Mouse (Mus musculus): Measurements from ENCODE around the gene Mmp15.

Mmp15 gene

DNA sequence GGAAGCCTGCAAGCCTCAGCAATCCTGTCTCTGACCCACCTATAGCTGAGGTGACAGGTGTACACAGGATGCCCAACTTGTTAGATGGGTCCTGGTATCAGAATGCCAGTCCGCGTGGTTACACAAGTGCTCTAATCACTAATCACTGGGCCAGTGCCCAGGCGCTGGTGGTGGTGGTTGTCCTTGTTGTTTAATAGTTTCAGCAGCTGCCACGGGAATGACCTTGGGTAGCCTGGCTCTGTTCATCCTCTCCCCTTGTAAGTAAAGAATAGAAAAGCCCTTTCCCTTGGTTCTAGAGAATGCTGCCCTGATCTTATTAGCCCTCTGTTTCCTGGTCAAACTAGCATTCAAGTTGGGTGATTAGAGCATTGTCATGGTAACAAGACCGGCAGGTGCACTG is 10.3 kb upstream of the Mmp15 start:
- DNase-seq (ENCODE audit: low read depth, low spot score), result no peak

DNA sequence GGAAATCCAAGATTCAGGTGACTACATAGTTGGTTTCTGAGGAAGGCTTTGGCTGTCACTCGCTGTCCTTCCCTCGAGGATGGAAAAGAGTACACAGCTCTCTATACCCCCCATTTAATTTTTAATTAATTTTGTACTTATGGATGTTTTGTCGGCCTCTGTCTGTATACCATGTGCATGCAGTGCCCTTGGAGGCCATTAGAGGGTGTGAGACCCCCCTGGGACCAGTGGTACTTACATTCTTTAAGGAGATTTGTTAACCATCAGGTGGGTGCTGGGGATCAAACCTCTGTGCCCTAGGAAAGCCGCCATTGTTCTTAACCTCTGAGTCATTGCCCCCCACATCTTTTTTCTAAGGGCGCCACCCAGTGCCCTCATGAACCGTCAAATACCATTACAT is 7.4 kb upstream of the Mmp15 start:
- DNase-seq (ENCODE audit: low read depth, low spot score), result no peak

DNA sequence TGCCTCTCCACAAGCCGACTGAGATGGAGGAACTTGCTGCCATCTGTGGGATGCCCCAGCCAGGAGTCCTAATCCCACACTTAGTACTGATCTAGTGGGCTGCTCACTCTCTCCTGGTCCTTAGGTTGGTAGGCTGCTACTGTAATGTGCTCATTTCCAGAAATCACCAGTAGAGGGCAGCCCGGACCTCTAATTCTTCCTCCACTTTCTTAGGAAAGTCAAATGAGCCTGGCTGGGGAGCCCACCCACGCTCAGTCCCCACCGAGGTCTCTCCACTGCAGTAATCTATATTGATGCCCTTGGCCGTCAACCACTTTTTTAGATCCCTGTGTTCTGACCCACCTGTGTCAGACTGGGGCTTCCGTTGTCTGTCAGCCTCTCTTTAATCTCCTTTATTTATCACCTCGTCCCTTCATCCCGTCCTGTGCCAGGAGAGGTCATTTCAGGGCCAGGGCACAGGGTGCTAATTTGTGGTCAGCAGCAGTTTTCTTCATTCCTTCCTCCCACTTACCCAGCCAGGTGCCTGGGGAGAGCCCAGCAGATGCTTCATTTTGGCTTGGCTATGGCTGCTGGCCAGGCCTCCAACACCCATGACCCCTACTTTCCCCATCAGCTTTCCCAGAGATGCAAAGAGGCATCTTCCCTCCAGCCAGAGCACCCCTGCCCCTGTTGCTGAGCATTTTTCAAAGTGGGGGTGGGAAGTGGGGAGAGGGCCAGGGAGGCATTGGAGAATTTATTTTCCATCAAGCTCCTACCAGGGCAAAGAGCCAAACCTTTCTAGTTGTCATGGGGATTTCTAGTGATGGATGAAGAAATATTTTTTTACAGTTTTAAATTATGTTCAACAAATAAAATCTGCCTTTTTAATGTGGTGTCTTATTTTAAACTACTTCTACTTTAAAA is 5.2 kb upstream of the Mmp15 start:
- DNase-seq (ENCODE audit: low read depth, low spot score), result no peak

DNA sequence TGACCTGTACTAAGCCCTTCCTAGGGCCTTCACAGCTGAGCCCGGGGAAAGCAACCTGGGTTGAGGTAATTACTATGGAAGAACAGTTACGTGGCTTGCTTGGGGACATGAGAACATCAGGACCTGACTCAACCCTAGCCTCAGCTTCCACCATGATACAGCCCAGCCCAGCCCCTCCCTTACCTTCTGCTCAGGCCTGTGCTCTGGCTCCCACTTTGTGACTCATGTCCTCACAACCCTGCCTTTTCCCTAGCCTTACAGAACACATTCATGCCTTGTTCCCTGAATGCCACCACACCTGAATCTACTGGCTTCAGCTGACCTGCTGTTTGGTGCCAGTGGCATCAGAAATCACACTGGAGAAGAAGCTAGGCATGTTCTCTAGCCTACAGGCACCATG is 3.7 kb upstream of the Mmp15 start:
- no peak for DNase-seq (ENCODE audit: low read depth, low spot score)

DNA sequence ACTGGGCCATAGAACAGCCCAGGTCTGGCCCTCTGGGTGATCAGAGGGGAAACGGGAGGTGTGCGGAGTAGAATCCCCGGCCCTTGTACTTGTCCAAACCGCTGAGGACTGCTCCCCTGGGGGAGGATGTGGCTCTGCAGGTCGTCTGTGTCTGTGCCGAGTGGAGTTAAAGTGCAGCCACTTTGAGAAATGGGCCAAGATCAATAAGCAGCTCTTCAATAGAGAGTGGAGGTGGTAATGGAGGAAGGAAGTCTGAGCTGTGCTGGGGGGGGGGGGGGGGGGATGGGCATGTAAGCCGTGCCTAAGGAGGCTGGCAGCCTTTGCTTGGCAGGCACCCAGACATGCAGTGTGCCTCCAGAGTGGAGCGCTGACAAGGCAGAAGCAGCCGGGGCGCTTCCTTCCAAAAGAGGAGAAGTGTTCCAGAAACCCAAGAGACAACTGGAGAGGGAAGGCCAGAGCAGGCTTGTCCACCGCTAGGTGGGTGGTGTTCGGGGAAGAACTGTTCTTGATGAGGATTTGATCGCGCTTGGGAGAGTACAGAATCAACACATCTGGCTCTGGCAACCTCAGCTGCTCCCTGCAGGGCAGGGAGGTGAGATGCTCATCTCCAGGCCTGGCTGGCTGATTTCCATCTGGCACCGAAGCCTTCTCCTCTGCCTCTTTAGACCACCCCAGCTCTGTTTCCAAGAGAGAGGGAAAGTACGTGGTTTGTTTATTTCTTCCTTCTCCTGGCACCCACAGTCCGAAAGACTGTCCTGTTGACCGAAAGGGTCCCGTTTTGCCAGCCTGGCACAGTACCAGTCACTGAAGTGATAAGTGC is 3.0 kb upstream of the Mmp15 start:
- no peak for DNase-seq (ENCODE audit: low read depth, low spot score)

DNA sequence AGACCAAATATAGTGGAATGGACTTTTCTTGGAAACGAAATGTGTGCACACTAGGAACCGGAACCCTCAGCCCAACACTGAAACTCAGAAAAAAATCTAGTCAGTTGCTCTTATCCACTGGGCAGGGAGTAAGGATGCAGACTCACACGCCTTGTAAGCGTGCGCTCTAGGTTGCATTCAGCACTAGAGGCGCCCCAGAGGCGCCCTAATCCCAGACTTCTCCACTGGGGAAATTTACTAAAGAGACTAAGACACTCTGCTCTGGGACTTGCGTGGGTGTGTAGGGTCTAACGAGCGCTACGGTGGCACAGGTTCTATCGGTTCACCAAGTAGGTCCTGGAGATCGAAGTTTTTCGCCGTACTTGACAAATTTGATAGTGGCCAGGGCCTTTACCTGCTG is 607 bp upstream of the Mmp15 start:
- no peak for DNase-seq (ENCODE audit: low read depth, low spot score)

DNA sequence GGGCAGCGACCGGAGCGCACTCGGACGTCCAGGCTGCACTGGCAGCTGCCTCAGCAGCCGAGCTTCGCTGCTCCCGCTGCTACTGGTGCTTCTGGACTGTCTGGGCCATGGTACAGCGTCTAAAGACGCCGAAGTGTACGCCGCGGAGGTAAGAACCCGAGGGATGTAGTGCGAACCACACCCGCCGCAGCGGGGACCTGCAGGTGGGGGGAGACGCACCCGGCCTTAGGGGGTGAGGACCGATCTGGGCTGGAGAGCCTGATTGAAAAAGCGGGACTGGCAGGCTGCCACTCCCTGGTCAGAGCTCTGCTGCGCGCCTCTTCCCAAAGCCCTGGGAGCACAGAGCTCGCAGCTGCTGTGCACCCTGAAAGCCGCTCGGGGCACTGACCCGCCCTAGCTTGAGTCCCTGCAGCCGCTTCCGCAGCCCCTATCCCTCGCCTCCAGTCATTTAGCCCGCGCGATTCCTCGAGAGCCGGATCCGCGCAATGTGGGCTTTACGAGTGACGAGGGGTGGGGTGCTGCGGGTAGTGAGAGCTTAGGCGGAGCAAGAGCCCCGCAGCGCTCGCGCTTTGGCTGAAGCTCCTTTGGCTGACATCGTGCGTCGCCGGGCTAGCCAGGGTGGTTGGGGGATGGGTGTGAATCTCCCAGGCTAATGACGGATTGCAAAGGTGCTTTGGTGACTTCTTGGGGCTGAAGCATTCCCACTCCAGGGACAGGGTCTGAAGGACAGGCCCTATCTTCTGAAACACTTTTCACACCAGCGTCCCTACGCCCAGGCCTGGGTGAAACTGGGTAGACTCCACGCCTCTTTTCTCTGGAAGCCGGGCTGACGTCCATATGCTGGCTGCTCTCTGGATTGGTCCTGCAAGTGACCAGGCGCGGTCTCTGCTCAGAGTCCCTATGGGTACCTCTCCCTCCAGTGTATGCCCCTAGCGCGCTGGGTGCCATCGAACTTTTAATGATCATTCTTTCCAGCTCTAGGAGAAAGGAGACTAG is 1.1 kb downstream of the Mmp15 start:
- no peak for DNase-seq (ENCODE audit: low read depth, low spot score)

GRCm38 (mm10) chr8:95354606-95355005 is 2.5 kb downstream of the Mmp15 start:
- DNase-seq (ENCODE audit: low read depth, low spot score), result no peak

DNA sequence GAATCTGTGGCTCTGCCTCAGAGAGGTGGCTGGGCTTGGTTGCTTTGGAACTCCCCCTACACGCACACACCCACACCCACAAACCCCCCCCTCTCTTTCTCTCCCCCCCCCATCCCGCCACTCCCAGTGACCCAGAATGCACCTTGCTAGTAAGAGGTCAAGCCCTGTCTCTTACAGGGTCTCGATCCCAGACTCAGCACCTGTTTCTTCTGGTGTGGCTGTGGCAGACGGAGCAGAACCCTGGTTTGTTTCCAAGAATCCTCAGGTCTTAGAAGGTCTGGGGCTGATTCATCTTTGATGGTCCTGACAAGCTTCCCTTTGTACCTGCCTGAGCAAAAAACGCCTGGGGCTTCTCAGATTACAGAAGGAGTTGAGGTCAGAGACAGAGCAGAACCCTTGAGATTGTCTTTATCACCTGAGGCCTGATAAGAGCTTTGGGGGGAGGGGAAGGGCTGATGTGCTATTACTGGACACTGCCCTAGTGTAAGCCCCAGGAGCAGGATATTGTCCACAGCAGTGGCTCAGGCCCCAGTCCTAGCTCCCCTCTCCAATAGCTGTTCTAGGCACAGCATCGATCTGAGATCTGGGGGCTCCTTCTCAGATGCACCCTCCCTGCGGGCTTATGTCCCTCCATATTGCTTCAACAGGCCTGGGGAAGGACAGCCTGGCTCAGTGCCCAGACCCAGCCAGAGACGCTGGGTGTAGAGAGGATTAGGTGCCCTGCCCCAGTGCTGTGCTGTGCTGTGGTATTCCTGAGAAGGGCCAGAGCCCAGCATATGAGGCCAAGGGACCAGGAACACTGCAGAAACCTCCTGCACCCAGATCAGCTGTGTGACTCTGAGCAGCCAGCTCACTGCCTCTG is 6.7 kb downstream of the Mmp15 start:
- DNase-seq (ENCODE audit: low read depth, low spot score), result no peak

- DNase-seq (ENCODE audit: low read depth, low spot score), result no peak
Observed at GRCm38 (mm10) chr8:95360181-95361015, 8.3 kb downstream of the Mmp15 start.

DNA sequence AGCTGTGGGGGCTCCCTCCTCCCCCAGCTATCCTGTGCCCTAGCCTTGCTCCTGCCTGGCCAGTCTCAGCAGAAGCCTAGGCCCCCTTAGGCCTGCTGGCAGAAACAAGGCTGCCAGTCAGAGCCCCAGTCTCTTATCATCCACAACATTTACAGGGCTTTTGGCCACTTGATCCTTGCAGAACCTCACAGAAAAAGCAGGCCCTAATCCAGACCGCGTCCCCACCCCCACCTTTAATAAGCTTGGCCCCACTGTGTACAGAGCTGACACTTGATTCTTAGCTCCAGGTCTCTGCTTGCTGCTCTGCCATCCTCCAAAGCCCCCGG is 8.9 kb downstream of the Mmp15 start:
- no peak for DNase-seq (ENCODE audit: low read depth, low spot score)

DNA sequence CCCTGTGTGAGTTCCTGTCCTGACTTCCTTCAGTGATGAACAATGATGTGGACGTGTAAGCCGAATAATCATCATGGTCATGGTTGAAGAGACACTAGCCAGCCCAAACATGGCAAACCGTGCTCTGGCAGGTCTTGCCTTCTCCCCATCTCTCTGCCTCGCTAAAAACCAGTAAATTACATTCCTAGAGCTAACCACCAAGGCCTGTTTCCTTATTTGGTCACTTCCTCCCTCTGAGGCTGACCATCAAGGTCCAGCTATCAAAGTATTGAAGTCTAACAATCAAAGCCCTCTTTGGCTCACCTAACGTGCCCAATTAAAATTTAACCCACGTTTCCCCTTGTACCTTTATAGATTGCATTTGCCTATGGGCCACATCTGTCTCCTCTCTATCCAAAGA is 10.2 kb downstream of the Mmp15 start:
- no peak for DNase-seq (ENCODE audit: low read depth, low spot score)

GRCm38 (mm10) chr8:95363849-95364248 is 11.8 kb downstream of the Mmp15 start:
- no peak for DNase-seq (ENCODE audit: low read depth, low spot score)

DNA sequence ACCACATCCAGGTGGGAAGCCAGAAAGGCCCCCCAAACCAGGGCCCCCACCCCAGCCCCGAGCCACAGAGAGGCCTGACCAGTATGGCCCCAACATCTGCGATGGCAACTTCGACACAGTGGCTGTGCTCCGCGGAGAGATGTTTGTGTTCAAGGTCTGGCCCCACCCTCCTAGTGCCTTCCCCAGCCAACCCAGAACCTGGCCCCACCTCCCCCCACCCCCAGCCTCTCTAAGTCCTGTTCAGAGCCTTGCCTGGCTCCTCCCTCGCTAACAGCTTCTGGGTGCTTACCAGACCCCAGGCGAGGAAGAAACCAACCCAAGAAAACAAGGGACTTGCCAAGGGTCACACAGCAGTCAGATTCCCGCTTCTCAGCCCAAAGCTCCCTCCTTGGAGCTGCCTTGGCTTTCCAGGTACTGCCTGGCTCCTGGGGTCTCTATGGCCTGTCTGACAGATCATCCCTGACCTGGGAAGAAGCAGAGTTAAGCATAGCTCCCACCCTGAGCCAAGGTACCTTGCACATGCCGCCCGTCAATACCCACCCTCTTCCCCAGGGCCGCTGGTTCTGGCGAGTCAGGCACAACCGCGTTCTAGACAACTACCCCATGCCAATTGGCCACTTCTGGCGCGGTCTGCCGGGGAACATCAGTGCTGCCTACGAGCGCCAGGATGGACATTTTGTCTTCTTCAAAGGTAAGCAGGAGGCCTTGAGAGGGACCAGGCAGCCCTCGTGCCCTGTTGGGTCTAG is 17.7 kb downstream of the Mmp15 start:
- no peak for DNase-seq (ENCODE audit: low read depth, low spot score)

DNA sequence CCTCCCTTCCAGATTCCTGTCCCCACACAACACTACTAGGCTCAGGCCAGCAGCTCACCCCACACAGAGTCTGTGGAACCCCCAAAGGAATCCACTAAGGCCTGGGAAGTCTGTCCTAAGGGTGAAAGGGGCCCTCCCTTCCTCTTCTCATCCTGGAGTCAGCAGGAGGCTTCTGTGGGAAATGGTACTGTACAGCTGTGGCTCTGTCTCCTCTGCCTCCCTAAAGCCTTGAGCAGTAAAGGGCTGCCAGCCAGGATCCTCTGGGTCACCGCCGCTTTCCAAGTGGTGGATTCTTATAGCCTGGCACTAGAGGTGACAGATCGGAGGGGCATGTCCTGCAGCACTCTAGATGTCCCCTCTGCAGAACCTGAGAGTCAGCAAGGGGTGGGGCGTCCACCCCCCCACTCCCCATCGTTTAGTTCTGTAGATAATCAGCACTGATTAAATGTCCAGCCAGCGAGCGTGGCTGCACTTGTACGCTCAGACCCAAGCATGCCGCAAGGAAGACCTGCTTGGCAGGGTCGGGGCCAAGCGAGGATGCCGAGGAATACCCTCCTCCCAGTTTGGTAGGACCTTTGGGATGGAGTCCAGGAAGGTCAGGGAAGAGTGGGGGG is 21.4 kb downstream of the Mmp15 start:
- DNase-seq (ENCODE audit: low read depth, low spot score), result no peak

- no peak for DNase-seq (ENCODE audit: low read depth, low spot score)
Observed at GRCm38 (mm10) chr8:95374429-95374828, 22.4 kb downstream of the Mmp15 start.

GRCm38 (mm10) chr8:95375374-95375930 is 23.4 kb downstream of the Mmp15 start:
- no peak for DNase-seq (ENCODE audit: low read depth, low spot score)

GRCm38 (mm10) chr8:95376309-95376999 is 24.4 kb downstream of the Mmp15 start:
- no peak for DNase-seq (ENCODE audit: low read depth, low spot score)
